Mouse (Mus musculus): ENCODE measurements around the gene Crybb3.
A peak's percentile ranks its signal among the peaks of the same experiment; 100 is the strongest.

Gene Crybb3

GRCm38 (mm10) chr5:113101457-113101856 lies 20.1 kb upstream of the Crybb3 start:
- DNase-seq: no peak

- DNase-seq: no peak
These were observed 19.0 kb upstream of the Crybb3 start for GRCm38 (mm10) chr5:113100422-113100821.

GRCm38 (mm10) chr5:113099546-113099945 lies 18.2 kb upstream of the Crybb3 start:
- peak; percentile 95 for DNase-seq

GRCm38 (mm10) chr5:113097551-113097950 lies 16.2 kb upstream of the Crybb3 start:
- no peak for DNase-seq

- no peak for DNase-seq
These were observed 14.1 kb upstream of the Crybb3 start for GRCm38 (mm10) chr5:113095456-113095855.

GRCm38 (mm10) chr5:113092406-113092805 lies 11.0 kb upstream of the Crybb3 start:
- no peak for DNase-seq

- DNase-seq: peak; percentile 71
These were observed 9.8 kb upstream of the Crybb3 start for GRCm38 (mm10) chr5:113091162-113091561.

- no peak for DNase-seq
These were observed 9.4 kb upstream of the Crybb3 start for GRCm38 (mm10) chr5:113090750-113091149.

- DNase-seq: no peak
These were observed 8.8 kb upstream of the Crybb3 start for GRCm38 (mm10) chr5:113090077-113090690.

- DNase-seq: no peak
These were observed 6.1 kb upstream of the Crybb3 start for GRCm38 (mm10) chr5:113087465-113087864.

GRCm38 (mm10) chr5:113086990-113087389 lies 5.6 kb upstream of the Crybb3 start:
- DNase-seq: no peak

- DNase-seq: no peak
These were observed 5.1 kb upstream of the Crybb3 start for GRCm38 (mm10) chr5:113086439-113086838.

GRCm38 (mm10) chr5:113085931-113086330 lies 4.5 kb upstream of the Crybb3 start:
- no peak for DNase-seq

- DNase-seq: no peak
These were observed 2.9 kb upstream of the Crybb3 start for GRCm38 (mm10) chr5:113084309-113084708.

- DNase-seq: no peak
These were observed 1.2 kb upstream of the Crybb3 start for GRCm38 (mm10) chr5:113082356-113083168.

GRCm38 (mm10) chr5:113081020-113081419 lies 364 bp downstream of the Crybb3 start:
- no peak for DNase-seq

GRCm38 (mm10) chr5:113079783-113080182 lies 1.6 kb downstream of the Crybb3 start:
- peak; percentile 69 for DNase-seq

GRCm38 (mm10) chr5:113078686-113079085 lies 2.7 kb downstream of the Crybb3 start:
- DNase-seq: peak; percentile 47

GRCm38 (mm10) chr5:113070017-113070416 lies 11.4 kb downstream of the Crybb3 start, which contains the start of gene Crybb2:
Crybb2 (minus strand) TSS chr5:113070117.
- no peak for DNase-seq

- DNase-seq: peak; percentile 85
These were observed 27.1 kb downstream of the Crybb3 start for GRCm38 (mm10) chr5:113054308-113054707.

GRCm38 (mm10) chr5:113050581-113051185 lies 30.7 kb downstream of the Crybb3 start:
- no peak for DNase-seq

- DNase-seq: no peak
These were observed 31.5 kb downstream of the Crybb3 start for GRCm38 (mm10) chr5:113049876-113050275.

GRCm38 (mm10) chr5:113045511-113046273 lies 35.7 kb downstream of the Crybb3 start:
- DNase-seq: no peak

Data from thymus, postnatal 4 days (tissue).